Mouse (Mus musculus) midbrain, embryonic 10.5 days (tissue): ENCODE measurements around the gene Ppp4r3b. TPM values are rescaled to one million over a fixed set of nuclear protein-coding genes. Genes with fewer than 3 reads are reported as not detected.

Experiments used
- DNase-seq: peaks from one replicate; pipeline ENCODE4 v3.0.0-alpha.2; 2017; ENCODE audit warnings: low spot score
- H3K27ac ChIP-seq: fragments of 300-500 bp; sonication (generic); replicated peaks from 2 replicates; pipeline ENCODE4 v1.5.1; 2016; ENCODE audit warnings: mild to moderate bottlenecking
- H3K27me3 ChIP-seq: fragments of 300-500 bp; sonication (generic); 2 replicates; pipeline ENCODE4 v1.6.1; 2016; ENCODE audit warnings: low read depth, mild to moderate bottlenecking; ENCODE audit not compliant: poor library complexity, severe bottlenecking
- H3K36me3 ChIP-seq: fragments of 300-500 bp; sonication (generic); 2 replicates; pipeline ENCODE4 v1.6.1; 2016; ENCODE audit warnings: mild to moderate bottlenecking, moderate library complexity
- H3K4me1 ChIP-seq: fragments of 300-500 bp; sonication (generic); 2 replicates; pipeline ENCODE4 v1.6.1; 2016
- H3K4me3 ChIP-seq: fragments of 300-500 bp; sonication (generic); 2 replicates; pipeline ENCODE4 v1.5.1; 2016; ENCODE audit warnings: mild to moderate bottlenecking, moderate library complexity
- H3K9me3 ChIP-seq: fragments of 300-500 bp; sonication (generic); replicated peaks from 2 replicates; pipeline ENCODE4 v1.6.1; 2016; ENCODE audit warnings: mild to moderate bottlenecking
- WGBS: fragments of 180-500 bp; shearing (Covaris S2); methylation state at CpG from one replicate; pipeline ENCODE4 v1.1.7; 2016; 5-methylcytosine and 5-hydroxymethylcytosine counted together
- polyA plus RNA-seq: library from polyadenylated mRNA; unstranded; fragments of >200 nt; fragmentation: Nextera tagmentation; extraction: Ambion mirVana; gene quantifications from 2 replicates; pipeline ENCODE4 v1.2.1, GENCODE M21; 2016

Gene Ppp4r3b
- polyA plus RNA-seq, 1 experiment from 2014 or later, result 103 TPM

- Histone ChIP-seq H3K27me3 (no peaks in the 10 kb centered on the region), H3K4me3 (no peak overlapping the region), H3K27ac (no peak overlapping the region), H3K4me1 (no peaks in the 10 kb centered on the region), H3K36me3 (peaks cover 88% of the 10 kb centered on the region), H3K9me3 (no peaks in the 10 kb centered on the region)
- WGBS, result 90% methylated on average over 2 of the region's 2 CpGs
- DNase-seq, result no peak
Measured at GRCm38 (mm10) chr11:29188981-29189380, 16.3 kb downstream of the Ppp4r3b start.

DNA sequence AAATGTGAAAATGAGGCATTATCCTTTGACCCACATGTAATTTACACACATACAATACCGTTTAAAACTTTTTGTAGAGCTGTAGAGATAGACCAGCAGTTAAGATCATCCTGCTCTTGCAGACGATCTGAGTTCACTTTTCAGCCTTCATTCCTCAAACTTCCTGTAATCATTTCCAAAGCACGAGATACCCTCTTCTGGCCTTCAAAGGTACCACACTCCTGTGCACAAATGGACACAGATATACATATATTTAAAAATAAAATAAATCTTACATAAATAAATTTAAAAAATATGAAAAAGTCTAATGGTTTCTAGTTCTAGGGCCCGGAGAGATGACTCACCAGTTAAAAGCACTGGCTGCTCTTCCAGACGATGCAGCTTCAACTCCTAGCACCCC, 31.0 kb downstream of the Ppp4r3b start:
- Histone ChIP-seq H3K27me3 (no peaks in the 10 kb centered on the region), H3K36me3 (peaks cover 81% of the 10 kb centered on the region), H3K4me1 (no peaks in the 10 kb centered on the region), H3K9me3 (no peaks in the 10 kb centered on the region), H3K27ac (no peak overlapping the region), H3K4me3 (no peak overlapping the region)
- DNase-seq, result no peak
- 87% methylated on average over 5 of the region's 5 CpGs for WGBS

DNA sequence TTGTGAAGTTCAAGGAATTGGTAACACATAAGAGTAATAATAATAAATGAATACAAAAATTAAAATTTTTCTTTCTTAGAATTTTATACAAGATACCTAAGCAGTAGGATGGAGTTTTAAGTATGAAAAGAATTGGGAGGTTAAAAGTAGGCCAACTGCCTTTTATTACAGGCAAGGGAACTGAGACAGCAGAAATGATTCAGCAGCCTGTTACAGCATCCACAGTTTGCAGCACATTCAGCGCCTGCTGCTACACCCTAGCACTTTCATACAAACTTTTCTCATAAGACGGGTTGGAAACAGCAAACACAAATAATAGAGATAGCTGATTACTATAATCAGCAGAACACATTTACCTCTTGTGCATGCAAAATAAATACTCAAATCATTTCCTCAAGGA, 37.1 kb downstream of the Ppp4r3b start:
- Histone ChIP-seq H3K9me3 (no peaks in the 10 kb centered on the region), H3K27me3 (no peaks in the 10 kb centered on the region), H3K4me1 (no peaks in the 10 kb centered on the region), H3K27ac (no peak overlapping the region), H3K36me3 (peaks cover 83% of the 10 kb centered on the region), H3K4me3 (no peak overlapping the region)
- no peak for DNase-seq
- 91% methylated on average over 2 of the region's 2 CpGs for WGBS

DNA sequence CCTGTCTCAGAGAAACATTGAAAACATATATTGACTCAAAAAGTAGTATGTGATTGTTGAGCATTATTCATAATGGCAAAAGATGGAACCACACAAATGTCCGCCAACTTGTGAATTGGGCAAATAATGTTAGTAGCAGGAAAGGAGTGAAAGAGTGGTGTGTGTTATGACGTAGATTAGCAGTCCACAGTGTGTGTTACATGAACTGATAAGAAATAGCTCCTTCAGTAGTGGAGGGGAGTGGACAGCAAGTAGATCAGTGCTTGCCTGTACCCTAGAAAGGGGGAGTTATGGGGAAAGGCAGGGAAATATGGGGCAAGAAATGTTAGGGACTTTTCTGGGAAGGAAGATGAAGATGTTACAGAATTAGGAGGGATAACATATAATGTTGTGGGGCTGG, 43.5 kb downstream of the Ppp4r3b start:
- H3K4me3 ChIP-seq, result no peak overlapping the region
- 93% methylated on average over 2 of the region's 2 CpGs for WGBS
- H3K27me3 ChIP-seq, result no peaks in the 10 kb centered on the region
- DNase-seq, result no peak
- no peaks in the 10 kb centered on the region for H3K4me1 ChIP-seq
- H3K36me3 ChIP-seq, result peaks cover 95% of the 10 kb centered on the region
- no peak overlapping the region for H3K27ac ChIP-seq
- no peaks in the 10 kb centered on the region for H3K9me3 ChIP-seq

GRCm38 (mm10) chr11:29219055-29219454, 46.4 kb downstream of the Ppp4r3b start:
- Histone ChIP-seq H3K27ac (no peak overlapping the region), H3K9me3 (no peaks in the 10 kb centered on the region), H3K4me1 (no peaks in the 10 kb centered on the region), H3K27me3 (no peaks in the 10 kb centered on the region), H3K4me3 (no peak overlapping the region), H3K36me3 (peaks cover 95% of the 10 kb centered on the region)
- DNase-seq, result no peak

- H3K36me3 ChIP-seq, result peaks cover 94% of the 10 kb centered on the region
- DNase-seq, result no peak
- no peaks in the 10 kb centered on the region for H3K27me3 ChIP-seq
- no peak overlapping the region for H3K27ac ChIP-seq
- H3K4me3 ChIP-seq, result no peak overlapping the region
- H3K9me3 ChIP-seq, result no peaks in the 10 kb centered on the region
- no peaks in the 10 kb centered on the region for H3K4me1 ChIP-seq
- WGBS, result 90% methylated on average over 5 of the region's 5 CpGs
Measured at GRCm38 (mm10) chr11:29222310-29222709, 49.6 kb downstream of the Ppp4r3b start.

GRCm38 (mm10) chr11:29224754-29225153, 52.1 kb downstream of the Ppp4r3b start:
- Histone ChIP-seq H3K9me3 (no peaks in the 10 kb centered on the region), H3K4me3 (no peak overlapping the region), H3K27ac (no peak overlapping the region), H3K4me1 (no peaks in the 10 kb centered on the region), H3K36me3 (peaks cover 97% of the 10 kb centered on the region), H3K27me3 (no peaks in the 10 kb centered on the region)
- 95% methylated on average over 2 of the region's 2 CpGs for WGBS
- no peak for DNase-seq

DNA sequence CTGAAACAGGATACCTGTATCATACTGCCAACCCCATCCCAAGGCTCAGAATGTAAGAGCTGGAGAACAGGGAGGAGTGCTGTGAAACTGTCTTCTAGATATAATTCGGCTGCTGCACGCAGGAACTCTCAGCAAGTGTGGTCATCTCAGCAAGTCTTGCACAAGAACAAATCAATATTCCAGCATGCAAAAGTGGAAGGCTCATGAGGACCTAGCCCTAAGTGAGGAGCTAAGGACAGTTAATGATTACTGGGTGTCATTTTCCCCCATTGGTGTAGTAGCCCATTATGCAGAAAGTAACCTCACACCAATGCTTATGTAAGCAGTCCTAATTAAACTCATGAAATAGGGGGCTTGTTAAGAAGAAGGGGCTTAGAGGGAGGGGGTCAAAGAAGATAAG, 56.3 kb downstream of the Ppp4r3b start:
- no peak for DNase-seq
- Histone ChIP-seq H3K36me3 (peaks cover 93% of the 10 kb centered on the region), H3K4me3 (no peak overlapping the region), H3K4me1 (no peaks in the 10 kb centered on the region), H3K9me3 (no peaks in the 10 kb centered on the region), H3K27ac (no peak overlapping the region), H3K27me3 (no peaks in the 10 kb centered on the region)
- WGBS, result 97% methylated on average over 2 of the region's 2 CpGs

- Histone ChIP-seq H3K36me3 (peaks cover 54% of the 10 kb centered on the region), H3K9me3 (no peaks in the 10 kb centered on the region), H3K27me3 (no peaks in the 10 kb centered on the region), H3K4me1 (no peaks in the 10 kb centered on the region), H3K4me3 (no peak overlapping the region), H3K27ac (no peak overlapping the region)
- DNase-seq, result no peak
- WGBS, result 83% methylated on average over 1 of the region's 1 CpGs
Measured at GRCm38 (mm10) chr11:29233569-29233968, 60.9 kb downstream of the Ppp4r3b start.

- peaks cover 30% of the 10 kb centered on the region for H3K36me3 ChIP-seq
- no peak overlapping the region for H3K27ac ChIP-seq
- no peak overlapping the region for H3K4me3 ChIP-seq
- no peaks in the 10 kb centered on the region for H3K27me3 ChIP-seq
- DNase-seq, result no peak
- no peaks in the 10 kb centered on the region for H3K4me1 ChIP-seq
- H3K9me3 ChIP-seq, result no peaks in the 10 kb centered on the region
Measured at GRCm38 (mm10) chr11:29237364-29237763, 64.7 kb downstream of the Ppp4r3b start.

GRCm38 (mm10) chr11:29238047-29238446, 65.4 kb downstream of the Ppp4r3b start:
- Histone ChIP-seq H3K9me3 (no peaks in the 10 kb centered on the region), H3K36me3 (peaks cover 30% of the 10 kb centered on the region), H3K4me3 (no peak overlapping the region), H3K4me1 (no peaks in the 10 kb centered on the region), H3K27me3 (no peaks in the 10 kb centered on the region), H3K27ac (no peak overlapping the region)
- no peak for DNase-seq

DNA sequence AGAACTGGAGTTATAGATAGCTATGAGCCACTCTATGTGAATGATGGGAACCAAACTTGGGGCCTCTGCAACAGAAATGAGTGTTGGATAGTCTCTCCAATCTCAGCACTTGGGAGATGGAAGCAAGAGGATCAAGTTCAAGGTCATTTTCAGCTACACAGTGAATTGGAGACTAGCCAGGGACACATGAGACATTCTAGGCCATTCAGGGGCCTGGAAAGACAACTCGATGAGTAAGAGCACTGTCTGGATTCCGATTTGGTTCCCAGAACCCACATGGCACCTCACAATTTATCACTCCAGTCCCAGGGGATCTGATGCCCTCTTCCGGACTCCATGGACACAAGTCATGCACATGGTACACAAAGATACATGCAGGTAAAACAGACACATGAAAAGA, 65.9 kb downstream of the Ppp4r3b start:
- Histone ChIP-seq H3K27me3 (no peaks in the 10 kb centered on the region), H3K4me3 (no peak overlapping the region), H3K36me3 (peaks cover 29% of the 10 kb centered on the region), H3K4me1 (no peaks in the 10 kb centered on the region), H3K27ac (no peak overlapping the region), H3K9me3 (no peaks in the 10 kb centered on the region)
- no peak for DNase-seq
- WGBS, result 94% methylated on average over 3 of the region's 3 CpGs

GRCm38 (mm10) chr11:29239353-29239752, 66.7 kb downstream of the Ppp4r3b start:
- Histone ChIP-seq H3K4me1 (no peaks in the 10 kb centered on the region), H3K27me3 (no peaks in the 10 kb centered on the region), H3K36me3 (peaks cover 35% of the 10 kb centered on the region), H3K4me3 (no peak overlapping the region), H3K27ac (no peak overlapping the region), H3K9me3 (no peaks in the 10 kb centered on the region)
- no peak for DNase-seq
- WGBS, result 92% methylated on average over 1 of the region's 1 CpGs

DNA sequence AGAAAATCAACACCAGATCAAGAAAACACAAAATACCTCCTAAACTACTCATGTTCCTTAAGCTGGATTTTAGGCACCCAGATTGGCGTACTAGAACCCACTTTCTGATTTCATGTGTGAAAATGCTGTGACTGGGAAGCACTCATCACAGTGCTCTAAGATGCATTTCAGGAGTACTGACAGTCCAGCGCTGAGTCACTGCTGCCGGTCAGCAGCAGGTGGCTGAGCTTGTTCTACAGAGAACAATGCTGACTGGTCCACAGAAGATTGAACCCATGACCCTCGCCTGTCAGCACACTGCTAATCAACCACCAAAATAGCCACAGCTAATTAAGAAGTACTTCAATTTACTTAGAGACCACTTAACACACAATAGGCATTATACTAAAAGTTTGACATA, 69.3 kb downstream of the Ppp4r3b start:
- no peak for DNase-seq
- H3K27me3 ChIP-seq, result no peaks in the 10 kb centered on the region
- 72% methylated on average over 4 of the region's 4 CpGs for WGBS

More for the DNA sequence above, 69.3 kb downstream of the Ppp4r3b start:
- Histone ChIP-seq H3K27ac (no peak overlapping the region), H3K9me3 (no peaks in the 10 kb centered on the region), H3K36me3 (peaks cover 38% of the 10 kb centered on the region), H3K4me1 (peaks cover 16% of the 10 kb centered on the region), H3K4me3 (no peak overlapping the region)
